Mouse (Mus musculus): Measurements from ENCODE around the gene Cyb5d1. TPM values are rescaled to one million over a fixed set of nuclear protein-coding genes. Genes with fewer than 3 reads are reported as not detected.
"Not testable (repeated sequence)": the region's sequence is repeated elsewhere in the genome, so short reads cannot be mapped to it uniquely, and the experiment has no call there.

The Cyb5d1 gene
- polyA plus RNA-seq (2012; rRNA removed), result 26.6 and 27.9 TPM in 2 replicates

GRCm38 (mm10) chr11:69395235-69395633 is at the start of gene Cyb5d1, which contains the start of gene Naa38:
Cyb5d1 (minus strand) TSS chr11:69395631.
Naa38 (plus strand) TSS chr11:69395487.
- WGBS, result under 1% methylated on average over 24 of the region's 24 CpGs
- H3K27ac ChIP-seq (ENCODE audit: insufficient read depth, low read depth, low read length), result peak within 1 kb of the TSS; percentile 99
- not testable (repeated sequence) for H3K4me1 ChIP-seq (ENCODE audit: control insufficient read depth, insufficient read depth, low read length); H3K36me3 ChIP-seq (ENCODE audit: control insufficient read depth, insufficient read depth, low read length); H3K27me3 ChIP-seq (replicated peaks; ENCODE audit: control insufficient read depth, insufficient read depth, low read length)
- peak; percentile 97 for DNase-seq
- H3K4me3 ChIP-seq (ENCODE audit: insufficient read depth, low read depth, low read length), result peak within 1 kb of the TSS; percentile 91

DNA sequence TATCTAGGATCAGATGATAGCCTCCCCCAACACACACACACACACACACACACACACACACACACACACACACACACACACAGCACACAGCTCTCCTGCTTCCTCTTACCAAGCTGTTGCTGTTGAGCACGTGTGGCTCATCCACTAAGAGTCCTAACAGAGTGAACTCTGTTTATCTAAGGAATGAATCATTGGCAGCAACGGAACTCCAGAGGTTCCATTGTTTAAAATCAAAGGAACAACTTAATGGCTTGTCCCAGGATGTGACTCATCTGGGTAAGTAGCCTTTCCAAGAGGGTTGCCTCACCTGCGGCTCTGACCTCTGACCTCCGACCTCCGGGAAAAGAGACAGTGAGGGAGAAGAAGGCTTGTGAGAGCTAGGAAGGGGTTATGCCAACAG is 47.9 kb upstream of the Cyb5d1 start:
- H3K27ac ChIP-seq (ENCODE audit: insufficient read depth, low read depth, low read length), result no peak overlapping the region
- TF ChIP-seq CTCF (conservative IDR thresholded peaks at IDR 0.05; ENCODE audit: insufficient read depth, insufficient read length, low read depth, low read length), result no peak
- no peak for TF ChIP-seq POLR2A (IDR thresholded peaks at IDR 0.05; ENCODE audit: low read depth, low read length)
- no peak overlapping the region for H3K4me3 ChIP-seq (ENCODE audit: insufficient read depth, low read depth, low read length)
- no peaks in the 10 kb centered on the region for H3K4me1 ChIP-seq (ENCODE audit: control insufficient read depth, insufficient read depth, low read length)
- H3K27me3 ChIP-seq (replicated peaks; ENCODE audit: control insufficient read depth, insufficient read depth, low read length), result no peaks in the 10 kb centered on the region
- H3K36me3 ChIP-seq (ENCODE audit: control insufficient read depth, insufficient read depth, low read length), result no peaks in the 10 kb centered on the region
- DNase-seq, result peak; percentile 28
- WGBS, result 32% methylated on average over 5 of the region's 5 CpGs

DNA sequence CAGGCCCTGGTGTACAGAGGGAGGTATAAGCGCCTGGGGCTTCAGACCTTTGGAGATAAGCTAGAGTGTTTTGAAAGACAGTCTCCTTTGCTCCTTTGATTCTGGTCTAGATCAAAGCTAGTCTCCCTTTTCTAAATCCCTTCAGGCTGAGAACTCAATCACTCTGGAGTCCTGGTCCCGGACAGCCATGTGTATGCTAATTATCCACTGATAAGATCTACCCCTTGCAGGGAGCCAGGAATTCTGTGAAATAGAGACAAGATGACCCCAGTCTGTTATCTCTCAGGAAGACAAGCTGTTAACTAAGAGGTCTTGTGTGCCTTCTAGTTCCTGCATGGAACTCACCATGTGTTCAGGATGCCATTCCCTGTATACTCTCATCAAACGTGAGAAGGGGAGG is 41.9 kb upstream of the Cyb5d1 start:
- H3K27ac ChIP-seq (ENCODE audit: insufficient read depth, low read depth, low read length), result no peak overlapping the region
- H3K36me3 ChIP-seq (ENCODE audit: control insufficient read depth, insufficient read depth, low read length), result no peaks in the 10 kb centered on the region
- no peak overlapping the region for H3K4me3 ChIP-seq (ENCODE audit: insufficient read depth, low read depth, low read length)
- no peak for DNase-seq
- no peaks in the 10 kb centered on the region for H3K27me3 ChIP-seq (replicated peaks; ENCODE audit: control insufficient read depth, insufficient read depth, low read length)
- peaks cover under 1% of the 10 kb centered on the region; the same call in 1 of the 2 replicates for H3K4me1 ChIP-seq (ENCODE audit: control insufficient read depth, insufficient read depth, low read length)
- WGBS, result 65% methylated on average over 3 of the region's 3 CpGs
- no peak for TF ChIP-seq CTCF (conservative IDR thresholded peaks at IDR 0.05; ENCODE audit: insufficient read depth, insufficient read length, low read depth, low read length)
- TF ChIP-seq POLR2A (IDR thresholded peaks at IDR 0.05; ENCODE audit: low read depth, low read length), result no peak

GRCm38 (mm10) chr11:69433189-69433588 is 37.8 kb upstream of the Cyb5d1 start:
- Histone ChIP-seq H3K4me3 (ENCODE audit: insufficient read depth, low read depth, low read length) (no peak overlapping the region), H3K36me3 (ENCODE audit: control insufficient read depth, insufficient read depth, low read length) (no peaks in the 10 kb centered on the region), H3K27me3 (replicated peaks; ENCODE audit: control insufficient read depth, insufficient read depth, low read length) (no peaks in the 10 kb centered on the region), H3K27ac (ENCODE audit: insufficient read depth, low read depth, low read length) (no peak overlapping the region), H3K4me1 (ENCODE audit: control insufficient read depth, insufficient read depth, low read length) (peaks cover 2% of the 10 kb centered on the region; the same call in 1 of the 2 replicates)
- 75% methylated on average over 6 of the region's 6 CpGs for WGBS
- TF ChIP-seq CTCF (conservative IDR thresholded peaks at IDR 0.05; ENCODE audit: insufficient read depth, insufficient read length, low read depth, low read length), result no peak
- no peak for TF ChIP-seq POLR2A (IDR thresholded peaks at IDR 0.05; ENCODE audit: low read depth, low read length)
- no peak for DNase-seq

- no peaks in the 10 kb centered on the region for H3K36me3 ChIP-seq (ENCODE audit: control insufficient read depth, insufficient read depth, low read length)
- no peak for DNase-seq
- peaks cover 2% of the 10 kb centered on the region; the same call in 1 of the 2 replicates for H3K4me1 ChIP-seq (ENCODE audit: control insufficient read depth, insufficient read depth, low read length)
- H3K27ac ChIP-seq (ENCODE audit: insufficient read depth, low read depth, low read length), result no peak overlapping the region
- no peak overlapping the region for H3K4me3 ChIP-seq (ENCODE audit: insufficient read depth, low read depth, low read length)
- TF ChIP-seq CTCF (conservative IDR thresholded peaks at IDR 0.05; ENCODE audit: insufficient read depth, insufficient read length, low read depth, low read length) (no peak), POLR2A (IDR thresholded peaks at IDR 0.05; ENCODE audit: low read depth, low read length) (no peak)
- no peaks in the 10 kb centered on the region for H3K27me3 ChIP-seq (replicated peaks; ENCODE audit: control insufficient read depth, insufficient read depth, low read length)
- WGBS, result 43% methylated on average over 11 of the region's 11 CpGs
Measured at GRCm38 (mm10) chr11:69432640-69432982, 37.2 kb upstream of the Cyb5d1 start.

DNA sequence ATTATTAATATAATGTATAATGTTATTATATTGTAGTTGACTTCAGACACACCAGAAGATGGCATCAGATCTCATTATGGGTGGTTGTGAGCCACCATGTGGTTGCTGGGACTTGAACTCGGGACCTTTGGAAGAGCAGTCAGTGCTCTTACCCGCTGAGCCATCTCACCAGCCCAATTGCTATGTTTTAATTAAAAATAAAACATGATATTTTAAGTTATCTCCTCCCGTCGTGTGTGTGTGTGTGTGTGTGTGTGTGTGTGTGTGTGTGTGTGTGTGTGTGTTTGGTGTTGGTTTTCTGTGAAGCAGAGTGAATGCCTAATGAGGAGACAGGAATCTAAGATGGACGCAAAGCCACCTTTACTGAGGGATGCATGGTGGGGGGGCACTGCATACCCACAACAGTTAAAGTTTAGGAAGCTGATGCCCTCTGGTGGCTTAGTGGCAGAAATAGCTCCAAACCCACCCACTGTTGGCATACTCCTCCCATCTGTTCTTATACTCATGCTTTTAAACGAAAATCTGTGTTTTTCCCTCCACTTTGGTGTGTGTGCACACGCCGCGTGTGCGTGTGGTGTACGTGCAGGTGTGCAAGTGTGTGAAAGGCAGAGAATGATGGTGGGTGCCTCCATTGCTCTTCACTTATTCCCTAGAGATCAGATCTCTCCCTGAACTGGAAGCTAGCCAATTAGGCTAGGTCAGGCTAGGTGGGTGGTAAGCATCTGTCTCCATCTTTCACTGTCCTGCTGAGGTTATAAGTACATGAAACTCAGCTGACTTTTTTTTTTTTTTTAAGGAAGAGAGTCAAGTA is 36.6 kb upstream of the Cyb5d1 start:
- no peak overlapping the region for H3K27ac ChIP-seq (ENCODE audit: insufficient read depth, low read depth, low read length)
- H3K4me3 ChIP-seq (ENCODE audit: insufficient read depth, low read depth, low read length), result no peak overlapping the region
- peaks cover 2% of the 10 kb centered on the region; the same call in 1 of the 2 replicates for H3K4me1 ChIP-seq (ENCODE audit: control insufficient read depth, insufficient read depth, low read length)
- peak; percentile 93 for TF ChIP-seq CTCF (conservative IDR thresholded peaks at IDR 0.05; ENCODE audit: insufficient read depth, insufficient read length, low read depth, low read length)
- no peak for TF ChIP-seq POLR2A (IDR thresholded peaks at IDR 0.05; ENCODE audit: low read depth, low read length)
- 19% methylated on average over 11 of the region's 11 CpGs for WGBS
- no peaks in the 10 kb centered on the region for H3K27me3 ChIP-seq (replicated peaks; ENCODE audit: control insufficient read depth, insufficient read depth, low read length)
- DNase-seq, result peak; percentile 89
- no peaks in the 10 kb centered on the region for H3K36me3 ChIP-seq (ENCODE audit: control insufficient read depth, insufficient read depth, low read length)

DNA sequence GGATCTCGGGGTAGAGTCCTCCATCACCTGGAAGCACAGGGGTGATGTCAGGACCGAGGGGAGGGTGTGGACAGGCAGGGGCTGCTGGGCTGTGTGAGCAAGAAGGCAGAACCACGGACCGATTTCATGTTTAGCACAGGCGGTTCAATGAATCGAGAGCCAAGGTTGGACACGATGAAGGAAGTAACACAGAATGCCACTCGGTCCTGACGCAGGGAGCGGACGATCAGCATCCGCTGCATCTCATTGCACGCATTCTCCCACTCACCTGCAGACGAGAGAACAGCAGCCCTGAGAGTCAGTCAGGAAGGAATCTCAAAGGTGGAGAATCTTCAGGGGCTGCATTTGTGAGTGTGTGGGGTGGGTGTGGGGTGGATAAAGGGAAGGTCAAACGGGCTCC is 35.2 kb upstream of the Cyb5d1 start:
- DNase-seq, result no peak
- H3K27me3 ChIP-seq (replicated peaks; ENCODE audit: control insufficient read depth, insufficient read depth, low read length), result no peaks in the 10 kb centered on the region
- H3K4me3 ChIP-seq (ENCODE audit: insufficient read depth, low read depth, low read length), result no peak overlapping the region
- TF ChIP-seq CTCF (conservative IDR thresholded peaks at IDR 0.05; ENCODE audit: insufficient read depth, insufficient read length, low read depth, low read length), result no peak
- no peak for TF ChIP-seq POLR2A (IDR thresholded peaks at IDR 0.05; ENCODE audit: low read depth, low read length)
- 88% methylated on average over 15 of the region's 15 CpGs for WGBS
- H3K4me1 ChIP-seq (ENCODE audit: control insufficient read depth, insufficient read depth, low read length), result peaks cover 2% of the 10 kb centered on the region; the same call in 1 of the 2 replicates
- H3K36me3 ChIP-seq (ENCODE audit: control insufficient read depth, insufficient read depth, low read length), result no peaks in the 10 kb centered on the region
- no peak overlapping the region for H3K27ac ChIP-seq (ENCODE audit: insufficient read depth, low read depth, low read length)
